Mouse (Mus musculus) stomach, postnatal 0 days (tissue): ENCODE measurements around the gene Themis.

ENCODE experiments used
- CTCF ChIP-seq: IDR thresholded peaks from 2 replicates; pipeline ENCODE4 v1.5.1; 2016; ENCODE audit warnings: antibody characterized with exemption, low read depth, mild to moderate bottlenecking, moderate library complexity
- EP300 ChIP-seq: optimal IDR thresholded peaks from 2 replicates; pipeline ENCODE3; 2016; ENCODE audit warnings: antibody characterized with exemption

DNA sequence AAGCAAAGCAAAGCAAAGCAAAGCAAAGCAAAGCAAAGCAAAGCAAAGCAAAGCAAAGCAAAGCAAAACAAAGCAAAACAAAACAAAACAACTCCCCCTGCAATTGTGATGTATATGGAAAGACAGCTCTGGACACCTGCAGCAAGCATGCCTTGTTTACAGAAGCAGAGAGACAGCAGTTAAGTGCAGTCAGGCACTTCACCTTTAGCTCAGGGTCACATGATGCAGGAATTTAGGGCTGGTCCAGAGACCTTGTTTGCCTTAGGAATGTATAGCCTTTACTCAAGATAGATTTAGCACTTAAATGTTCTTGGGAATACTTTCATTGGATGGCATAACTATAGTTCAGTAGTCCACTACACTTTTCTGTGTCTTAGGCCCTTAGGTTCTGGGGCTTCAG is 32.1 kb upstream of the Themis start:
- TF ChIP-seq CTCF (no peak), EP300 (no peak)
